Mouse (Mus musculus) gastrocnemius, adult 18-20 months (tissue): ENCODE results near the gene Slc39a5. TPM values are rescaled to one million over a fixed set of nuclear protein-coding genes. Genes with fewer than 3 reads are reported as not detected.

Source experiments
- microRNA-seq: library from miRNA; unstranded; fragments of <30 nt; microRNA quantifications from one replicate; pipeline ENCODE4 v1.2.0, GENCODE M21; 2021
- total RNA-seq, 2 experiments: library from RNA; stranded (reverse); gene quantifications; 2 replicates each; pipeline ENCODE4 v1.2.3; 2021

Gene Slc39a5
- total RNA-seq, 2 experiments from 2014 or later, result not detected

Small RNAs within 50 kb of the gene (microRNA-seq; reads per million reads assigned to microRNA genes)
- gene Gm25361, result not detected
- not detected for gene Gm26308
- gene Mir6914, result not detected
- 1.4 reads per million for gene Mir6915

Other genes with a start within 250 kb of the Slc39a5 start
- 10 to 100 TPM; 61.7 to 69.1 TPM for gene Rbms2, start 220.9 kb downstream of the Slc39a5 start, total RNA-seq
- under 1 TPM; 0.43 TPM for gene Gls2, start 206.8 kb downstream of the Slc39a5 start, total RNA-seq
- gene Spryd4, start 189.4 kb downstream of the Slc39a5 start, total RNA-seq, result 10 to 100 TPM; 33.0 to 34.6 TPM
- not detected for gene Mip, start 175.4 kb downstream of the Slc39a5 start, total RNA-seq
- gene Timeless, start 169.2 kb downstream of the Slc39a5 start, total RNA-seq, result 1 to 10 TPM; 2.1 to 3.2 TPM
- under 1 TPM in 1 of 2 experiments, not detected in 1; 0.21 TPM for gene Apon, start 147.1 kb downstream of the Slc39a5 start, total RNA-seq
- gene Apof, start 132.6 kb downstream of the Slc39a5 start, total RNA-seq, result under 1 TPM in 1 of 2 experiments, not detected in 1; 0.28 TPM
- gene Stat2, start 130.7 kb downstream of the Slc39a5 start, total RNA-seq, result 1 to 10 TPM; 2.7 to 5.2 TPM
- gene Il23a, start 102.5 kb downstream of the Slc39a5 start, total RNA-seq, result not detected
- gene Pan2, start 97.9 kb downstream of the Slc39a5 start, total RNA-seq, result 1 to 10 TPM; 3.3 to 3.7 TPM
- 10 to 100 TPM; 46.4 to 48.3 TPM for gene Cnpy2, start 78.8 kb downstream of the Slc39a5 start, total RNA-seq
- 100 to 1,000 TPM; 561 to 590 TPM for gene Cs, start 63.5 kb downstream of the Slc39a5 start, total RNA-seq
- 100 to 1,000 TPM; 388 to 467 TPM for gene Coq10a, start 32.2 kb downstream of the Slc39a5 start, total RNA-seq
- gene Ankrd52, start 24.1 kb downstream of the Slc39a5 start, total RNA-seq, result 10 to 100 TPM; 44.5 to 47.0 TPM
- gene Nabp2, start 10.3 kb upstream of the Slc39a5 start, total RNA-seq, result 10 to 100 TPM; 61.0 to 65.2 TPM
- gene Rnf41, start 10.4 kb upstream of the Slc39a5 start, total RNA-seq, result 10 to 100 TPM; 12.7 to 13.2 TPM
- gene Smarcc2, start 58.0 kb upstream of the Slc39a5 start, total RNA-seq, result 10 to 100 TPM; 44.1 to 49.5 TPM
- gene Myl6, start 92.9 kb upstream of the Slc39a5 start, total RNA-seq, result 100 to 1,000 TPM; 150 to 187 TPM
- 10 to 100 TPM in 1 of 2 experiments, 1 to 10 TPM in 1; 9.0 to 28.2 TPM for gene Myl6b, start 97.5 kb upstream of the Slc39a5 start, total RNA-seq
- 10 to 100 TPM; 12.3 to 15.3 TPM for gene Esyt1, start 124.6 kb upstream of the Slc39a5 start, total RNA-seq
- 1 to 10 TPM; 4.6 to 8.3 TPM for gene Zc3h10, start 146.5 kb upstream of the Slc39a5 start, total RNA-seq
- 1,000 to 10,000 TPM; 1,015 to 1,049 TPM for gene Rpl41, start 148.1 kb upstream of the Slc39a5 start, total RNA-seq
- 10 to 100 TPM; 35.4 to 37.6 TPM for gene Pa2g4, start 164.8 kb upstream of the Slc39a5 start, total RNA-seq
- gene Erbb3, start 188.4 kb upstream of the Slc39a5 start, total RNA-seq, result 1 to 10 TPM; 2.7 TPM
- gene Rps26, start 225.5 kb upstream of the Slc39a5 start, total RNA-seq, result 100 to 1,000 TPM; 345 to 363 TPM
- under 1 TPM; 0.37 to 0.57 TPM for gene Ikzf4, start 244.8 kb upstream of the Slc39a5 start, total RNA-seq